Mouse (Mus musculus) stomach, embryonic 16.5 days (tissue): ENCODE measurements around the gene Spsb4. TPM values are rescaled to one million over a fixed set of nuclear protein-coding genes. Genes with fewer than 3 reads are reported as not detected.

Experiments
- ATAC-seq: fragments of 200-750 bp; cut with Nextera tagmentation; 2 replicates; pipeline ENCODE4 v1.8.0; 2017; ENCODE audit warnings: moderate number of reproducible peaks, moderate TSS enrichment; ENCODE audit not compliant: insufficient read depth, low FRiP score
- H3K27ac ChIP-seq: fragments of 300-500 bp; sonication (generic); 2 replicates; pipeline ENCODE4 v1.5.1; 2014; ENCODE audit warnings: low read length
- H3K27me3 ChIP-seq: fragments of 300-500 bp; sonication (generic); 2 replicates; pipeline ENCODE4 v1.6.1; 2014; ENCODE audit warnings: low read length, control low read depth, mixed read lengths; ENCODE audit not compliant: control insufficient read depth, insufficient read depth
- H3K36me3 ChIP-seq: fragments of 300-500 bp; sonication (generic); 2 replicates; pipeline ENCODE4 v1.6.1; 2014; ENCODE audit warnings: low read length; ENCODE audit not compliant: control insufficient read depth, insufficient read depth
- H3K4me1 ChIP-seq: fragments of 300-500 bp; sonication (generic); 2 replicates; pipeline ENCODE4 v1.6.1; 2014; ENCODE audit warnings: low read length, control low read depth, mixed read lengths; ENCODE audit not compliant: control insufficient read depth, insufficient read depth
- H3K4me2 ChIP-seq: fragments of 300-500 bp; sonication (generic); 2 replicates; pipeline ENCODE4 v1.6.1; 2014; ENCODE audit warnings: low read depth, low read length, mixed read lengths
- H3K4me3 ChIP-seq: fragments of 300-500 bp; sonication (generic); replicated peaks from 2 replicates; pipeline ENCODE4 v1.5.1; 2014; ENCODE audit warnings: mild to moderate bottlenecking, low read length
- H3K9ac ChIP-seq: fragments of 300-500 bp; sonication (generic); 2 replicates; pipeline ENCODE4 v1.6.1; 2014; ENCODE audit warnings: low read length
- H3K9me3 ChIP-seq: fragments of 300-500 bp; sonication (generic); replicated peaks from 2 replicates; pipeline ENCODE4 v1.6.1; 2016; ENCODE audit warnings: low read length, control low read depth; ENCODE audit not compliant: control insufficient read depth
- WGBS: fragments of 180-500 bp; shearing (Covaris S2); extraction: QIAGEN DNeasy Blood & Tissue Kit; methylation state at CpG from one replicate; pipeline ENCODE4 v1.1.7; 2014; 5-methylcytosine and 5-hydroxymethylcytosine counted together
- polyA plus RNA-seq: library from polyadenylated mRNA; unstranded; fragments of >200 nt; fragmentation: Nextera tagmentation; extraction: Ambion mirVana; gene quantifications from 2 replicates; pipeline ENCODE4 v1.2.1, GENCODE M21; 2015

The Spsb4 gene
- polyA plus RNA-seq, 1 experiment from 2014 or later, result 14.2 TPM

DNA sequence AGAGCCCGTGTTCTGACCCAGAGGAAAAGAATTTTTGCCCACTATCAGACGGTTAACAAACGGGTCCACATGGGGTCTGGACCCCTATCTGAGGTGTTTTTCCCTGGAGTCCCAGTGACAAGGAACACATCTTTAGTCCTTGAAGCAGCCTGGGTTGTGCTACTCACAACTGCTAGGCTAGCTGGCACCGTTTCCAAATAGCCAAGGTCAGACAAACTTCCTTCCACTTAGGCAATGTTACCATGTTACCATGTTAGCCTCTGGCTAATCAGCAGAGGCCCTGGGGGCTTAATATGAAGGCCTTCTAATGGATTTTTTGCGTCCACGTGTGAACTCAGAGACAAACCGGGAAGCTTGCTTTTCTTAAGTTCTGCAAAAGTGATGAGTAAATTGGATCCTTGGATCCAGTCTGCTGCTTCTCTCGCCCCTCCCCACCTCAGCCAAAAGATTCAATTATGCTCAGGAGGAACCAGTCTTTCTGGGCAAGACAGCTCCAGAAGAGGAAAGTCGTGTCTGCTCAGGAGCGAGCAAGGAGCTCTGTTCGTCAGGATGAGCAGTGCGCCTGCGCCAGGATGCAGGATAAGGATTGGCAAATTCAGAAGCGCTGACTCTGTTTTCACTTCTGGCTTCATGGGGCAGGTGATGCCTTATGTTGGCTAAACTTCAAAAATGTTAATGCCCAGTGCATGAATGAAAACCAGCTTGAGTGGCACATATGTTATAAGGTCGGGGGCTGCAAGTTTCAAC lies 64.4 kb downstream of the Spsb4 start:
- no peak overlapping the region for H3K27ac ChIP-seq
- no peak overlapping the region for H3K4me3 ChIP-seq
- no peaks in the 10 kb centered on the region for H3K9me3 ChIP-seq
- H3K9ac ChIP-seq, result no peak overlapping the region
- H3K4me2 ChIP-seq, result no peak overlapping the region
- no peaks in the 10 kb centered on the region for H3K36me3 ChIP-seq
- H3K4me1 ChIP-seq, result peaks cover 8% of the 10 kb centered on the region; the same call in 1 of the 2 replicates
- no peaks in the 10 kb centered on the region for H3K27me3 ChIP-seq
- no peak for ATAC-seq
- 80% methylated on average over 15 of the region's 15 CpGs for WGBS

DNA sequence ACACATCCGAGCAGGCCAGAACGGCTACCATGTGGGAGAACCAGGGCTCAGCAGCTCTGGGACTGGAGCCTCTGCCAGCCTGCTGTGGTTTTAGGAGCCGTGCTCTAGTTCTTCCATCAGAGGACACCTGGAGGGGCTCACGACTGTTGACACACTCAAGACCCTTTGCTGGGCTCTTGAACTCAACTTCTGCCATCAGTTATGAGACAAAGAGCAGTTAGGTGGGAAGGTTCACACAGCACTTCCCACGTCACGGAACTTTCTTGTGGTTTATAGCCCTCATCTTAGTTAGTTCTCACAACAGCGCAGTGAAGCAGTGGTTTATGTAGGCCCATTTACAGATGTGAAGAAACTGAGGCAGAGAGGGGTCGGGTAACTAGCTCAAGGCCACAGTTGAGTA lies 65.2 kb downstream of the Spsb4 start:
- no peak overlapping the region for H3K9ac ChIP-seq
- H3K4me3 ChIP-seq, result no peak overlapping the region
- WGBS, result 84% methylated on average over 8 of the region's 8 CpGs
- H3K4me1 ChIP-seq, result peaks cover 8% of the 10 kb centered on the region; the same call in 1 of the 2 replicates
- ATAC-seq, result no peak
- H3K9me3 ChIP-seq, result no peaks in the 10 kb centered on the region
- H3K27me3 ChIP-seq, result no peaks in the 10 kb centered on the region
- H3K27ac ChIP-seq, result no peak overlapping the region
- H3K36me3 ChIP-seq, result no peaks in the 10 kb centered on the region
- H3K4me2 ChIP-seq, result no peak overlapping the region

DNA sequence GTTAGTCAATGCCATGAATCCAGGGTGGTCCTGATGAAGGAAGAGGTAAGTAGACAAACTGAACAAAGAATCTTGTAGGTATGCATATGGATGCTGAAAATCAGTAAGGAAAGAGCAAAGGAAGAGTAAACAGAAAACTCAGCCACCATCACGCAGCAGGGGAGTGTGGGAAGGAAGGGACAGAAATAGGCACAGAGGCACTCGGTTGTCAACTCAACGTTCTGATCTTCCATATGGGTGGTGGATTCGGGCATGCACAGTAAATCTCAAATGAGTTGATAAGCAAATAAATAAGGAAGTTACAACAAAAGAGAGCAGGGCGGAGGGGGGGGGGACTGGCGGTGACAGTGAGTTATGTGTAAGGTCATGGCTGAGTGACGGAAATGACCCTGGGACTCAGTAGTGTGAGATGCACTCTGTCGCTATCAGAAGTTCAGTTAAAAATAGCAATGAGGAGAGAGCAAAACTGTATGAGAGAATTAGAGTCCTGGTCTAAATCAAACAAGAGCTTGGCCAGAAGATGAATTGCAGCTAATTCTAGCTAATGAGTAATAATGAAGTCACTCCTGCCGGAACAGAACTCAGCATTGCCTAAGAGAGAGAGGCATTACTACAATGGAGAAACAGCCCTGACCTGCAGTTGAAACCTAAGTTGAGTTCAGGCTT lies 66.2 kb downstream of the Spsb4 start:
- Histone ChIP-seq H3K4me3 (no peak overlapping the region), H3K4me1 (peaks cover 8% of the 10 kb centered on the region; the same call in 1 of the 2 replicates), H3K9ac (no peak overlapping the region), H3K4me2 (no peak overlapping the region), H3K27ac (peak overlapping the region; percentile 16; the same call in 1 of the 2 replicates), H3K27me3 (no peaks in the 10 kb centered on the region), H3K9me3 (no peaks in the 10 kb centered on the region), H3K36me3 (no peaks in the 10 kb centered on the region)
- 0 out of 2 replicates have a peak, but pooled peaks have one; percentile 39 for ATAC-seq
- 28% methylated on average over 9 of the region's 9 CpGs for WGBS

DNA sequence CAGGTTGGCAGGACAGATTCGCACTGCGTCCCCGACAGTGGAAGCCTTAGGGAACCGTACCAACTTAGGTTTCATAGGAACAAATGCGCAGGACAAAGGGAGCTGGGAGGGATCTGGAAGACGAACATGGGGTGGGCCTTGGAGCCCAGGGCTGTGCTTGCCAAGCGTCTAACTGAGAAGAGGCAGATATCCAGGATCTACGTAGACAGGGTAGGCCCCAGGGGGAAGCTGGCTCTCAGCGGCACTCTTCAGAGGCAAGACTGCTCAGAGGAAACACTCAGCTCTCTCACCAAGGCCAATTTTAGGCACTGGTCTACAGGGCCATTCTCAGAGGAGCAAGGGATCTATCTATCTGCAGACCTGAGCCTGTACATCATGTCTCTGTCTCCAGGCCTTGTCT lies 69.1 kb downstream of the Spsb4 start:
- Histone ChIP-seq H3K9ac (no peak overlapping the region), H3K27me3 (no peaks in the 10 kb centered on the region), H3K4me1 (peaks cover 8% of the 10 kb centered on the region; the same call in 1 of the 2 replicates), H3K4me2 (no peak overlapping the region), H3K27ac (peak overlapping the region; percentile 20; the same call in 1 of the 2 replicates), H3K4me3 (no peak overlapping the region), H3K36me3 (no peaks in the 10 kb centered on the region), H3K9me3 (no peaks in the 10 kb centered on the region)
- no peak for ATAC-seq
- 73% methylated on average over 9 of the region's 9 CpGs for whole genome bisulfite sequencing

DNA sequence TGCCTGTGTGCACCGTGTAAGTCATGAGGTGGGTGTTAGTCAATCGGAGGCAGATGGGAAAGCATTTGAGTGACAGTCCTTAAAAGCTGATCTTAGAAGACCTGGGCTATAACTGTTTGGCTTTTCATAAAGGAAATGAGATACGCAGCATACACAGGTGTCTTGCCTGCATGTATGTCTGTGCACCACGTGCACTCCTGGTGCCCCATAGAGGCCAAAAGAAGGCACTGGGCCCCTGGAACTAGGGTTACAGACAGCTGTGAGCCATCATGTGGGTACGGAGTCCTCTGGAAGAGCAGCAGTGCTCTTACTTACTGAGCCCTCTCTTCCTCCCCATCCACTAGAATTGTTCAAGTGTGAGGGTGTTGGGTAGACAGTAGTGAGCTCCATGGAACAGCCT lies 70.1 kb downstream of the Spsb4 start:
- Histone ChIP-seq H3K4me2 (no peak overlapping the region), H3K27me3 (no peaks in the 10 kb centered on the region), H3K4me3 (no peak overlapping the region), H3K9me3 (no peaks in the 10 kb centered on the region), H3K9ac (no peak overlapping the region), H3K27ac (no peak overlapping the region), H3K36me3 (no peaks in the 10 kb centered on the region), H3K4me1 (peaks cover 8% of the 10 kb centered on the region; the same call in 1 of the 2 replicates)
- WGBS, result 73% methylated on average over 5 of the region's 5 CpGs
- ATAC-seq, result no peak

DNA sequence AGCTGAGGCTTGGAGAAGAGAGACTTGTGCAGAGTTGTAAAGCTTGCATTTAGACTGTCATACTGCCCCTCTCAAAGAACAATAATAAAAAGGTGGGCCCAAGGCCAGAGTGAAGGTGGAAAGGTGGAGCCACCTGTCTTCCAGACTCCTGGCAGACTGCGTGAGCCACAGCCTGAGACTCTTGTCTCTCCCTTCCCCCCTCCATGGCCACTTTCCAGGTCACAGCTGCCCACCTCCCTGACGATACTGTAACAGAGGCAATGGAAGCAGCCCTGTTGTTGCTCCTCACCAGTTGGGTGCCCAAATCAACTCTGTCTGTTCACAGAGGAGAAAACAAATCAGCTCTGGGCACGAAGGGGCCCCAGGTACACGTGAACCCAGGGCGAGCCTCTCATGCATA lies 71.5 kb downstream of the Spsb4 start:
- WGBS, result 73% methylated on average over 5 of the region's 5 CpGs
- no peaks in the 10 kb centered on the region for H3K9me3 ChIP-seq
- ATAC-seq, result no peak
- no peak overlapping the region for H3K27ac ChIP-seq
- no peak overlapping the region for H3K4me3 ChIP-seq
- H3K4me1 ChIP-seq, result peaks cover 2% of the 10 kb centered on the region; the same call in 1 of the 2 replicates
- no peaks in the 10 kb centered on the region for H3K27me3 ChIP-seq
- H3K36me3 ChIP-seq, result no peaks in the 10 kb centered on the region
- H3K9ac ChIP-seq, result no peak overlapping the region
- no peak overlapping the region for H3K4me2 ChIP-seq

DNA sequence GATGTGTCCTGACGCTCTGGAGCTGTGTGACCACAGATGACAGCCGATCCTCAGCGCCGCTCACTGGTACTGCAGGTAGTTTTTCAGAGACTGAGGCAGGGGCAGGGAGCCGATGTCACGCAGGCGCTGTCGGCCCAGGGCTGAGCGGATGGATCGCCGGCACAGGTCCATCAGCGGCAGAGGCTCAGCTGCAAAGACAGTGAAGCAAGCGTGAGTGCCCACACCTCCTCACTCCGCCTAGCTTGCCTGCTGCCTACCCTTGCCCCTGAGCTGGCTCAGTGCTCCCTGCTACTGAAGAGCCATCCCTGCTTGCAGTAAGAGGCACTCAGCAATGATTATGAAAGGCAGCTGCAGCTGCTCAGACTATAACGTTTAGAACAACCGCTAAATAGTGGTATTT lies 74.1 kb downstream of the Spsb4 start:
- H3K9me3 ChIP-seq, result no peaks in the 10 kb centered on the region
- H3K4me3 ChIP-seq, result no peak overlapping the region
- WGBS, result 63% methylated on average over 16 of the region's 16 CpGs
- no peak overlapping the region for H3K9ac ChIP-seq
- no peak overlapping the region for H3K4me2 ChIP-seq
- H3K4me1 ChIP-seq, result no peaks in the 10 kb centered on the region
- H3K27me3 ChIP-seq, result no peaks in the 10 kb centered on the region
- no peak overlapping the region for H3K27ac ChIP-seq
- ATAC-seq, result no peak
- H3K36me3 ChIP-seq, result no peaks in the 10 kb centered on the region

DNA sequence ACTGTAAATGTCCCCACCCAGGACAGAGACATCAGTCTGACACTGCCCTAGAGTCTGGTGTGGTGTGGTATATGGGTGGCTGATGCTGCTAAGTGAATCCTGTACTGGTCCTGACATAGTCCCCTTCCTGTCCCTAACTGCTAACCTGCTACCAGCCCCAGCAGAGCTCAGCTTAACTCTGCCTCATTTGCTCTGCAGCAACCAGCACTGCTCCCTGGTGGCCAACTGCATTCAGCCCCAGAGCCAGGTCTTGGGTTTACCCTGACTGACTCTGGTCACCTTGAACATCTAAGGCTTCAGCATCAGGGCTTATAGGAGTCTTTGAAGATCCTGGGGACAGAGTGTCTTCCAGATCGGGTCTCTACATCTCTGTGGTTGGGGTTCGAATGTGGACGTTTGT lies 75.7 kb downstream of the Spsb4 start:
- Histone ChIP-seq H3K4me1 (no peaks in the 10 kb centered on the region), H3K4me2 (no peak overlapping the region), H3K4me3 (no peak overlapping the region), H3K27ac (no peak overlapping the region), H3K27me3 (no peaks in the 10 kb centered on the region), H3K9me3 (no peaks in the 10 kb centered on the region), H3K36me3 (no peaks in the 10 kb centered on the region), H3K9ac (no peak overlapping the region)
- 85% methylated on average over 3 of the region's 3 CpGs for WGBS
- ATAC-seq, result no peak

DNA sequence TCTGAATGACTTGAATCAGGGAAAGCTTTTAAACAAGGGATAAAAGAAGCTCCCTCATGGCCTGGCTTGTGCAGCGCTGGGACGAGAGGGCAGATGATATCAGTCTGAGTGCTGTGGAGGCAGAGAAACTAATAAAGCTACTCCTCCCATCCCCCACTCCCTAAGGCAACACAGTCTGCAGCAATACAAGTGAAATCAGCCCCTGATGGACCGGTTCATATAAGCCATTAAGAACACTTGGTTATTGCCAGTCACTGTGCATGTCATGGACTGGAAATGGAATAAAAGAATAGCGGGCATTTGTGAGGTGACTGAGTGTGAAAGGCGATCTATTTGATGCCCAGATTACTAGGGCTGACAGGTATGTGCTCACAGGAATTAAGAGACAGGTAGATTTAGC lies 79.8 kb downstream of the Spsb4 start:
- 77% methylated on average over 5 of the region's 5 CpGs for WGBS
- ATAC-seq, result no peak
- no peaks in the 10 kb centered on the region for H3K9me3 ChIP-seq

More for the DNA sequence above, 79.8 kb downstream of the Spsb4 start:
- no peak overlapping the region for H3K4me2 ChIP-seq
- no peaks in the 10 kb centered on the region for H3K4me1 ChIP-seq
- H3K4me3 ChIP-seq, result no peak overlapping the region
- no peak overlapping the region for H3K27ac ChIP-seq
- H3K9ac ChIP-seq, result no peak overlapping the region
- H3K36me3 ChIP-seq, result no peaks in the 10 kb centered on the region
- H3K27me3 ChIP-seq, result no peaks in the 10 kb centered on the region
